Mouse (Mus musculus) lung, postnatal 10 days (tissue): Measurements from ENCODE around the gene Cyth2.

ENCODE experiments used
- DNase-seq: peaks from one replicate; pipeline ENCODE4 v3.0.0; 2021

Cyth2 gene

GRCm38 (mm10) chr7:45812921-45813320 lies 1.5 kb downstream of the Cyth2 start:
- no peak for DNase-seq

DNA sequence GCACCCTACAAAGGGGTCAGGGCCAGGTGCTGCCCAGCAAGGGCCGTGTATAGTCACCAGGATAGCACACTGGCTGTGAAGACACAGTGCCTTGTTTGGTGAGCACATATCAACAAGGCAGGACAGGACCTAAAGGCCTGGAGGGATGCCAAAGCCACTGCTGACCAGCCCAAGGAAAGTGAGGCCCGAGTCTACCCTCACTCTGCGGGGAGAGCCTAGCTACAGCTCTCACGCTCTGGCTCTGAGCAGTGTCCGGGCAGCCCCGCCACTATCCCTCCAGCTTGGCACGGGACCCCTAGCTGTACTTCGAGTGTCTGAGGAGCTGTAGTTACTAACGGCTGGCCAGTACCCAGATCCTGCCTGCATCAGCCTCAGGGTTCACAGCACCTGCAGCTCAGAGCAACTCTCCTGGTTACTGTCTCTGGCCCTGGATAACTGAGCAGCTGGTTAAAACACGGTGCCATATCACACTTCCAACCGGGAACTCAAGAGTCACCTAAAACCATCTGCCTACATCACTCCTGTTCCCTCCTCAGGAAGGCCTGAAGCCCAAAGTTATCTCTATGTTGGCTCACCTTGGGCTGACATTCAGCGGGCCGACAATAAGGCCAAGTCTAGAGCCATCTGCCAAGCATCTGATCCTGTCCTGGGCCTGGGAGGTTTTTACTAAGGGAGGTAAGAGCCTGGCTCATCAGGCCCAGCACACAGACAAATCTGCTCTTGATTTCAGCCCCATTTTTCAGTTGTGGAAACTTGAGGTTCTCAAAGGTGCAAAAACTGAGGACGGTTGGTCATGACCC lies 4.9 kb downstream of the Cyth2 start:
- no peak for DNase-seq

DNA sequence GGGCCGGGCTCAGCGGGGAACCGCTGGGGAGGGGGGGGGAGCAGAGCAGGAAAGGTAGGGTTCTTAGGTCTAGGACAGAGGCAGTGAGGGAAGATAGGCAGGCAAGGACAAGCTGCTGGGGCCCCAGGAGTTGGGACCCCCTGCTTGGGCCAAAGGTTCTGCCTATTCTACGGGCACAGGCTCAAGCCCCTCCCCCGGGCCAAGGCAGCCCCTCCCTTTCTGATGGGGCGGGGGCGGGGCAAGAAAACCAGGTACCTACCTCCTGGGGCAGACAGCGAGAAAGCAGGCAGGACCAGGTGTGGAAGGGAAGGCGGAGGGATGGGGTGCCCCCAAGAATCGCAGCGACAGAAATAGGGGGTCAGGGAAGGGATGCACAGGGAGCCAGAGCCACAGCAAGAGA lies 5.9 kb downstream of the Cyth2 start:
- no peak for DNase-seq

DNA sequence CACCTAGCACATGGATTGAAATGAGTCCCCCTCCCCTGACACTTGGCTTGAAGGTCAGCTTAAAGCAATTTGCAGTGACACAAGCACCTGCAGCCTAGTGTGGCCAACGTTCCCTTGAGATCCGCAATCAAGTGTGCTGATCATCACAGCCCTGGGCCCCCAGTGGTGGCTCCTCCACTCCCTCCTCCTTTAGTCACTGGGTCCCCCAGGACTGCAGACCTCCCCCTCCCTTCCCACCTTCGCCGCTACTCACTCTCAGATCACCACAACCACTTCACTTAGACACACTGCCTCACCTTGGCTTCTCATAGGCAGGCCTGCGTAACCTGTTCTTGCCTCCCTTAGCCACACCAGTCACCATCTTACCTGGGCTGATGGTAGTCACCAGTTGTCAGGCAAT lies 8.4 kb downstream of the Cyth2 start:
- no peak for DNase-seq

- no peak for DNase-seq
Measured at GRCm38 (mm10) chr7:45802551-45802950, 11.8 kb downstream of the Cyth2 start.

GRCm38 (mm10) chr7:45801348-45801747 lies 13.0 kb downstream of the Cyth2 start:
- DNase-seq = peak; percentile 95

GRCm38 (mm10) chr7:45800546-45801204 lies 13.7 kb downstream of the Cyth2 start:
- peak; percentile 64 for DNase-seq

DNA sequence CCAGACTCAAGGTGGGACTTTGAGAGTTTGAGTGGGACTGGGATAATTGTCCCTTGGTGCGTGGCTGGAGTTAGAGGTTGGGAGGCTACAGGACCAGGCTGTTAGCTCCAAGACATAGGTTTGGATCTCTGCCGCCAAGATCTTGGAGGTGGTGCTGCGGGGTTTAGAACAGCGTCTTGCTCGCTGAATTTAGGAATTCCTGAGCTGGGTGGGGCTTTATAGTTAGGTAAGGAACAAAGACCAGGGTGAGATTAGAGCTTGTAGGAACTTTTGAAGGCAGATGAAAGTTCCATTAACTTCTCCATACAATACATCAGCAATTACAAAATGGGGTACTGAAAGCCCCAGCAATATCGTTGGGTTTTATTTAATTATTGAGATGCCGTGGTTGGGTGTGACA lies 14.4 kb downstream of the Cyth2 start:
- DNase-seq = no peak

DNA sequence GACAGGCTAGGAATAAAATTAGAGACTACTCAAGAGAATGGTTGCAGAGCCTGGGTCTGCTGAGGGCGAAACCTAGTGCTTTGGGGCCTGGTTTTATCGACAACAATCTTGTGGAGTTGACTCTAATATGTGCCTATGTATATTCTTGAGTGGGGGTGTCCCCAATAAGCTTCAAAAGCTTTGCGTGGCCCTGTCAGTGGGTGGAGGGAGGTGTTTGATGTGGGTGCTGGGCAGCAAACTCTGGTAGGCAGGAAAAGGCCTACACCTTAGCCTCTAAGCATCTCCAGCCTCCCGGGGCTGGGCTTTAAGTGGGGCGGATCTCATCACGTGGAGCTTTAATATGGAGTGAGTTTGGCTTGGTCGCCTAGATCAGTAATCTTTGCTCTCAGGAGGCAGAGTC lies 15.4 kb downstream of the Cyth2 start:
- no peak for DNase-seq

- DNase-seq = peak; percentile 52
Measured at GRCm38 (mm10) chr7:45798511-45798836, 15.9 kb downstream of the Cyth2 start.

DNA sequence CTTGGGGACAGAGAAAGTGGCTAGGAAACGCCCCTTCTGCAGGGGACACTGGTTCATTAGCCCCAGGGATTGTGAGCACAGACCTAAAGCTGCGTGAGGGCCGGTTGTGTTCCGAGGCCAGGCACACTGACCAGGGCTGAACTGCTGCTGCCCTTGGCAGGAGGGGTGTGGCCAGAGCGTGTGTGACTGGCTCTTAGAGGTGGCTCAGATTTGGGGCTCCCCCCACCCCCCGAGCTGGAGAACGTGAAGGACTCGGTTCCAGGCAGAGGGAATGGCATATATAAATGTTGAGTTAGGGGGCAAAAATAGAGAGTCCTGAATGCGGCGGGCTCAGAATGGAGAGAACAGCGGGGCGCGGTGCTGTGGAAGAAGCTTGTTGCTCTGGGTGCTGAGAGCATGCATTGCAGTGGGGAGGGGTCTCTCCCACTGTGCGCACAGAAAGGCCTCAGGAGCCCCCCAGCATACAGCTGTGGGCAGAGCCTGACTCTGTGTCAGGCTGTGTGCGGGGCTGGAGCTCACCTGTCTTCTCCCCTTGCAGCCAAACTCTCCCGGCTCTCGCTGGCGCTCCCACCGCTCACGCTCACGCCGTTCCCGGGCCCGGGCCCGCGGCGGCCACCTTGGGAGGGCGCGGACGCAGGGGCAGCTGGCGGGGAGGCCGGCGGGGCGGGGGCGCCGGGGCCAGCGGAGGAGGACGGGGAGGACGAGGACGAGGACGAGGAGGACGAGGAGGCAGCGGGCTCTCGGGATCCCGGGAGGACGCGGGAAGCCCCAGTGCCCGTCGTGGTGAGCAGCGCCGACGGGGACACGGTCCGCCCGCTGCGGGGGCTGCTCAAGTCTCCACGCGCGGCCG lies 16.5 kb downstream of the Cyth2 start:
- DNase-seq = no peak

- DNase-seq = no peak
Measured at GRCm38 (mm10) chr7:45796950-45797349, 17.4 kb downstream of the Cyth2 start.

- no peak for DNase-seq
Measured at GRCm38 (mm10) chr7:45794971-45795370, 19.4 kb downstream of the Cyth2 start.

DNA sequence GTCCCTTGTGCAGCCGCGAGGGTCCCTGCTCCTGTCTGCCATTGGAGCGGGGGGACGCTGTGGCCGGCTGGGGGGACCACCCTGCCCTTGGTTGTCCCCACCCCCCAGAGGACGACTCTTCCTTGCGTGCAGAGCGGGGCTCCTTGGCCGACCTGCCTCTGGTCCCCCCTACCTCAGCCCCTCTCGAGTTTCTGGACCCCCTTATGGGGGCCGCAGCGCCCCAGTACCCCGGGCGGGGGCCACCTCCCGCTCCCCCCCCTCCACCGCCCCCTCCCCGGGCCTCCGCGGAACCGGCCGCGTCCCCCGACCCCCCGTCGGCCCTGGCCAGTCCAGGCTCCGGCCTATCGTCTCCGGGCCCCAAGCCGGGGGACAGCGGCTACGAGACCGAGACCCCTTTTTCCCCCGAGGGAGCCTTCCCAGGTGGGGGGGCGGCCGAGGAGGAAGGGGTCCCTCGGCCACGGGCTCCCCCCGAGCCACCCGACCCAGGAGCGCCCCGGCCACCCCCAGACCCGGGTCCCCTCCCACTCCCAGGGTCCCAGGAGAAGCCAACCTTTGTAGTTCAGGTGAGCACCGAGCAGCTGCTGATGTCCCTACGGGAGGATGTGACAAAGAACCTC lies 20.3 kb downstream of the Cyth2 start:
- no peak for DNase-seq

DNA sequence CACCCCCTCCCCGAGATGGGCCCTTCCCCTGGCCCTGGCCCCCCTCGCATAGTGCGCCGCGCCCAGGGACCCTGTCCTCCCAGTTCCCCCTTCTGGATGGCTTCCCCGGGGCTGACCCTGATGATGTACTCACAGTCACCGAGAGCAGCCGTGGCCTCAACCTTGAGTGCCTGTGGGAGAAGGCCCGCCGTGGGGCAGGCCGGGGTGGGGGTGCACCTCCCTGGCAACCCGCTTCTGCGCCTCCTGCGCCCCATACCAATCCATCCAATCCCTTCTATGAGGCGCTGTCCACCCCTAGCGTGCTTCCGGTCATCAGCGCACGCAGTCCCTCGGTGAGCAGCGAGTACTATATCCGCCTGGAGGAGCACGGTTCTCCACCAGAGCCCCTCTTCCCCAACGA lies 21.1 kb downstream of the Cyth2 start:
- no peak for DNase-seq

- no peak for DNase-seq
Measured at GRCm38 (mm10) chr7:45791756-45792490, 22.5 kb downstream of the Cyth2 start.

- DNase-seq = peak; percentile 59
Measured at GRCm38 (mm10) chr7:45790721-45791120, 23.7 kb downstream of the Cyth2 start.

DNA sequence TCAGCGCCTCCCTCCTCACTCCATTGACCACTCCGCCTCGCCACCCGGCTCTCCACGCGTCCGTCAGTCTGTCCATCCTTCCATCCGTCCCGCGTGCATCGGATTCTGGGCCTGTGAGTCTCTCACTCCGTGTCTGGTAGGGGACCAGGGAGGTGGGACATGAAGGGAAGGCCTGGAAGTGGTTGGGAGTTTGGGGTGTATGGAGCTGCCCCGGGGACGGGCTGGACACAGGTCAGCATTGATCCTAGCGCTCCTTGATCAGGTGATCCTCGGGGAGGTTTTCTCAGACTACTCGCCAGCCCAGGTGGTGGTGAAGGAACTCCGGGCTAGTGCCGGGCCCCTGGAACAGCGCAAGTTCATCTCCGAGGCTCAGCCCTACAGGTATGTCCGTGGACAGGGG lies 26.7 kb downstream of the Cyth2 start:
- DNase-seq = no peak

DNA sequence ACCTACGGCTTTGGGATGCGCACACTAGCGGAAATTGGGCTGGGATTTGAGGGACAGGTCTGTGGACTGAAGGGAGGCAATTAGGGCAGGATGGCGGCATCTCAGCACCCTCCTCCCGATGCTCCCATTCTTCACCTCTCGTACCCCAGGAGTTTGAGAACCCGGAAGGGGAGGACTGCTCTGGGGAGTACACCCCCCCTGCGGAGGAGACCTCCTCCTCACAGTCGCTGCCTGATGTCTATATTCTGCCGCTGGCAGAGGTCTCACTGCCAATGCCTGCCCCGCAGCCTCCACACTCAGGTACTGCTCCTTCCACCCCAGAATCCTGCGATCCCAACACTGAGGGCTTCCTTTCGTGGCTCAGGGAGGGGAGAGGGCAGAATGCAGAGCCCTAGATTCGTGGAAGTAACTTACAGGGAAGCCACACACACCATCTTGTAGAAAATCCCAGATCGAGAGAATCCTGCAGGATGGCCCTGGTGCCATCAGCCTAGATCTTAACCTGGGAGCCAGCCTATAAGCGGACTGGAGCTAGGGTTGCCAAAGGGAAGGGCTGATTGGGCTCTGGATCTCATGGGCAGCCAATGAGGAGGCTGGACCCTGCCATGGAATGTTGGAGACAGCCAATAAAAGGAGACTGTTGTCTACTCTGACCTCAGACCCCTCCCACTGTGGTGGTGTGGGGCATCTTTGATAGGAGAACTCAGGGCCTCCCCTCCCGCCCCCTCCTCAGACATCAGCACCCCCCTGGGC lies 27.5 kb downstream of the Cyth2 start:
- no peak for DNase-seq

DNA sequence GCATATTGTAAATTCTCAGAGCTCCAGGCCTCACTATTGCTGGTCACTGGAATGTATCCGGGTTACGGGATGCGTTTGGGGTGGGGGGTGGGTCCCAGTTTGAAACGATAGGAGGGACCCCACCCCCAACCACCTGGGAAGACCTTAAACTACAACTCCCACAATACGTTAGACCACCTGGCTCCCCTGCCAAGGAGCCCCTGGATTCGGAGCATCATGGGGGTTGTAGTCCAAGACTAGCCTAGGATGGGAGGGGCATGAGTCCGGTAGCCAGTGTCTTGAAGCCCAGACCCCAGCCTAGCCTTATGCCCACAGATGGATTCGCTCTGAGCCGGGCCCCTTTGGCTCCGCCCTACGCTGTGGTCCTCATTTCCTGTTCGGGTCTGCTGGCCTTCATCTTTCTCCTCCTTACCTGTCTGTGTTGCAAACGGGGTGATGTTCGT lies 28.2 kb downstream of the Cyth2 start:
- DNase-seq = no peak

GRCm38 (mm10) chr7:45785388-45786135 lies 28.8 kb downstream of the Cyth2 start:
- no peak for DNase-seq
